Mouse (Mus musculus): Measurements from ENCODE around the gene Frmd3. TPM values are rescaled to one million over a fixed set of nuclear protein-coding genes. Genes with fewer than 3 reads are reported as not detected.
"Not testable (repeated sequence)": the region's sequence is repeated elsewhere in the genome, so short reads cannot be mapped to it uniquely, and the experiment has no call there.

Gene Frmd3
- total and polyA plus RNA-seq, 3 experiments = not detected

DNA sequence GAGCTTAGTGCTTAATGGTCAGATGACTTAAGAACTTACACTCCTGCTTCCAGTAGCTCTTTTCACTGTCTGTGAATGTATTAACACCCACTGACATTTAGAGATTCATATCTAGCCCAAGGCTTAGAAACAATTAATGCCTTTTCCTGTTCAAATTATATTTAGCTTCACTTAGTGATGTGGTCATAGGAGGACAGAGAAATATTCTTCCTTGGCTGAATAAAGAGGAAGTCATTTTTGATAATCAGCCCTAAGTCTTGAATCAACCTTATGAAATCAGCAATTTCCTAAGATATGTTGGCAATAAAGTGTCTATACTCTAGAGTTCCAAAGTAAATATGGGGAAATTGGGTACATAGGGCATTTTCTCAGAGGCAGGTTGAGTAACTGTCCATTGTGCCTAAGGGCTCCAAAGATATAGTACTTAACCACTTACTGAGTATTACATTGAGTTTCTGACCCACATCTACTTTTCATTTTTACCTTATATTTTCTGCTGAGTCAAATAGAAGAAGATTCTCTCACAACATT lies 188.1 kb downstream of the Frmd3 start:
- Histone ChIP-seq H3K79me2 (ENCODE audit: control insufficient read depth, insufficient read depth, low read length, poor library complexity) (no peaks in the 10 kb centered on the region), H3K36me3 (ENCODE audit: control insufficient read depth in 1 of 2, insufficient read depth in 2 of 2, low read length in 2 of 2) (no peaks in the 10 kb centered on the region), H3K9me3 (replicated peaks; ENCODE audit: insufficient read depth, low read length) (no peaks in the 10 kb centered on the region), H3K27me3 (ENCODE audit: control insufficient read depth in 1 of 2, insufficient read depth in 2 of 2, low read length in 2 of 2) (no peaks in the 10 kb centered on the region), H3K4me1 (ENCODE audit: control insufficient read depth in 1 of 2, insufficient read depth in 2 of 2, low read length in 2 of 2) (no peaks in the 10 kb centered on the region), H3K9ac (ENCODE audit: control insufficient read depth, low read depth, low read length, poor library complexity, severe bottlenecking) (no peak overlapping the region), H3K27ac (ENCODE audit: control insufficient read depth, low read depth, low read length) (no peak overlapping the region), H3K4me3 (ENCODE audit: control insufficient read depth in 1 of 2, insufficient read depth in 1 of 2, low read depth in 2 of 2, low read length in 2 of 2) (no peak overlapping the region)
- no peak for TF ChIP-seq GABPA (IDR thresholded peaks at IDR 0.05; ENCODE audit: low read depth, low read length)
- TF ChIP-seq HCFC1 (IDR thresholded peaks at IDR 0.05; ENCODE audit: low read depth, low read length) = no peak
- TF ChIP-seq EP300 (IDR thresholded peaks at IDR 0.05; ENCODE audit: low read depth in 1 of 2, low read length in 2 of 2) = no peak
- TF ChIP-seq MYB (IDR thresholded peaks at IDR 0.05; ENCODE audit: low read depth, low read length) = no peak
- no peak for TF ChIP-seq ZNF384 (IDR thresholded peaks at IDR 0.05; ENCODE audit: low read depth, low read length)
- TF ChIP-seq POLR2AphosphoS5 (IDR thresholded peaks at IDR 0.05; ENCODE audit: borderline replicate concordance, low read depth, low read length) = no peak
- TF ChIP-seq ZC3H11A (IDR thresholded peaks at IDR 0.05; ENCODE audit: low read depth, low read length) = no peak
- TF ChIP-seq E2F4 (IDR thresholded peaks at IDR 0.05; ENCODE audit: borderline replicate concordance, low read depth, low read length) = no peak
- DNase-seq (ENCODE audit: low read depth, low spot score) = no peak

DNA sequence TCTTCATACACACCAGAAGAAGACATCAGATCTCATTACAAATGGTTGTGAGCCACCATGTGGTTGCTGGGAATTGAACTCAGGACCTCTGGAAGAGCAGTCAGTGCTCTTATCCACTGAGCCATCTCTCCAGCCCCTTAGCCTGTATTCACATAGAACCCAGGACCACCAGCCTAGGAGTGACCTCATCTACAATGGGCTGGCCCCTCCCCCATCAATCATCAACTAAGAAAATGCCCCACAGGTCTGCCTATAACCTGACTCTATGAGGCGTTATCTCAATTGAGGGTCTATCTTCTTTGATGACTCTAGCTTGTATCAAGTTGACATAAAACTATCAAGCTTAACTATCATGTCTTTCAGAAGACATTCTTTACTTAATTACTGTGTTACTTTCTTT lies 208.5 kb downstream of the Frmd3 start:
- H3K27ac ChIP-seq (ENCODE audit: control insufficient read depth, low read depth, low read length); H3K36me3 ChIP-seq (ENCODE audit: control insufficient read depth in 1 of 2, insufficient read depth in 2 of 2, low read length in 2 of 2); H3K4me3 ChIP-seq (ENCODE audit: control insufficient read depth in 1 of 2, insufficient read depth in 1 of 2, low read depth in 2 of 2, low read length in 2 of 2); H3K79me2 ChIP-seq (ENCODE audit: control insufficient read depth, insufficient read depth, low read length, poor library complexity); H3K9ac ChIP-seq (ENCODE audit: control insufficient read depth, low read depth, low read length, poor library complexity, severe bottlenecking); DNase-seq (ENCODE audit: low read depth, low spot score); H3K4me1 ChIP-seq (ENCODE audit: control insufficient read depth in 1 of 2, insufficient read depth in 2 of 2, low read length in 2 of 2); H3K9me3 ChIP-seq (replicated peaks; ENCODE audit: insufficient read depth, low read length); H3K27me3 ChIP-seq (ENCODE audit: control insufficient read depth in 1 of 2, insufficient read depth in 2 of 2, low read length in 2 of 2): not testable (repeated sequence)

- no peak overlapping the region for H3K27ac ChIP-seq (ENCODE audit: control insufficient read depth, low read depth, low read length)
- H3K4me3 ChIP-seq (ENCODE audit: control insufficient read depth in 1 of 2, insufficient read depth in 1 of 2, low read depth in 2 of 2, low read length in 2 of 2) = no peak overlapping the region
- H3K36me3 ChIP-seq (ENCODE audit: control insufficient read depth in 1 of 2, insufficient read depth in 2 of 2, low read length in 2 of 2) = no peaks in the 10 kb centered on the region
- H3K27me3 ChIP-seq (ENCODE audit: control insufficient read depth in 1 of 2, insufficient read depth in 2 of 2, low read length in 2 of 2) = no peaks in the 10 kb centered on the region
- H3K79me2 ChIP-seq (ENCODE audit: control insufficient read depth, insufficient read depth, low read length, poor library complexity) = no peaks in the 10 kb centered on the region
- DNase-seq (ENCODE audit: low read depth, low spot score) = peak; percentile 34
- TF ChIP-seq POLR2AphosphoS5 (IDR thresholded peaks at IDR 0.05; ENCODE audit: borderline replicate concordance, low read depth, low read length) (no peak), RAD21 (IDR thresholded peaks at IDR 0.05; ENCODE audit: low read depth, low read length) (peak; percentile 16), ZKSCAN1 (IDR thresholded peaks at IDR 0.05; ENCODE audit: low read depth, low read length) (no peak), NRF1 (IDR thresholded peaks at IDR 0.05; ENCODE audit: insufficient read depth, low read depth, low read length, poor library complexity, severe bottlenecking) (no peak), CTCF (IDR thresholded peaks at IDR 0.05 in 2 of 3, conservative IDR thresholded peaks at IDR 0.05 in 1 of 3; ENCODE audit: control insufficient read depth in 1 of 3, insufficient read depth in 1 of 3, low read depth in 2 of 3, low read length in 3 of 3, poor library complexity in 1 of 3, severe bottlenecking in 1 of 3) (peak in 2 of 3 experiments; percentile 37 to 56; a peak in 4 of 6 replicates), CHD2 (IDR thresholded peaks at IDR 0.05; ENCODE audit: low read length) (no peak), SMC3 (IDR thresholded peaks at IDR 0.05; ENCODE audit: low read depth, low read length) (peak; percentile 42)
- no peaks in the 10 kb centered on the region for H3K4me1 ChIP-seq (ENCODE audit: control insufficient read depth in 1 of 2, insufficient read depth in 2 of 2, low read length in 2 of 2)
- no peak overlapping the region for H3K9ac ChIP-seq (ENCODE audit: control insufficient read depth, low read depth, low read length, poor library complexity, severe bottlenecking)
- H3K9me3 ChIP-seq (replicated peaks; ENCODE audit: insufficient read depth, low read length) = no peaks in the 10 kb centered on the region
These were observed 209.1 kb downstream of the Frmd3 start for GRCm38 (mm10) chr4:74222360-74222759.

All from MEL (cell line).